Mouse (Mus musculus) heart, embryonic 10.5 days (tissue): ENCODE measurements around the gene Polr2f. TPM values are rescaled to one million over a fixed set of nuclear protein-coding genes. Genes with fewer than 3 reads are reported as not detected.

Source experiments
- DNase-seq: peaks from one replicate; pipeline ENCODE4 v3.0.0-alpha.2; 2017; ENCODE audit warnings: low spot score
- H3K27ac ChIP-seq: fragments of 300-500 bp; sonication (generic); 2 replicates; pipeline ENCODE4 v1.5.1; 2016; ENCODE audit warnings: mild to moderate bottlenecking
- H3K27me3 ChIP-seq: fragments of 300-500 bp; sonication (generic); 2 replicates; pipeline ENCODE4 v1.6.1; 2016; ENCODE audit warnings: mild to moderate bottlenecking; ENCODE audit not compliant: poor library complexity, insufficient read depth, severe bottlenecking
- H3K36me3 ChIP-seq: fragments of 300-500 bp; sonication (generic); 2 replicates; pipeline ENCODE4 v1.6.1; 2016; ENCODE audit warnings: mild to moderate bottlenecking, moderate library complexity
- H3K4me1 ChIP-seq: fragments of 300-500 bp; sonication (generic); 2 replicates; pipeline ENCODE4 v1.6.1; 2016; ENCODE audit warnings: mild to moderate bottlenecking
- H3K4me3 ChIP-seq: fragments of 300-500 bp; sonication (generic); 2 replicates; pipeline ENCODE4 v1.5.1; 2016; ENCODE audit warnings: mild to moderate bottlenecking, moderate library complexity
- H3K9me3 ChIP-seq: fragments of 300-500 bp; sonication (generic); 2 replicates; pipeline ENCODE4 v1.6.1; 2016; ENCODE audit warnings: mild to moderate bottlenecking, moderate library complexity
- WGBS: fragments of 180-500 bp; shearing (Covaris S2); methylation state at CpG from one replicate; pipeline ENCODE4 v1.1.7; 2016; 5-methylcytosine and 5-hydroxymethylcytosine counted together
- polyA plus RNA-seq: library from polyadenylated mRNA; unstranded; fragments of >200 nt; fragmentation: Nextera tagmentation; extraction: Ambion mirVana; gene quantifications from 2 replicates; pipeline ENCODE4 v1.2.1, GENCODE M21; 2016

The Polr2f gene
- polyA plus RNA-seq, 1 experiment from 2014 or later, result 326 TPM

- no peaks in the 10 kb centered on the region for H3K9me3 ChIP-seq
- DNase-seq, result no peak
- H3K27ac ChIP-seq, result no peak overlapping the region
- 87% methylated on average over 10 of the region's 10 CpGs for WGBS
- H3K4me3 ChIP-seq, result no peak overlapping the region
- H3K36me3 ChIP-seq, result no peaks in the 10 kb centered on the region
- H3K27me3 ChIP-seq, result 0 out of 2 replicates have a peak, but pooled peaks cover 4% of the 10 kb centered on the region
- H3K4me1 ChIP-seq, result peaks cover 4% of the 10 kb centered on the region; the same call in 1 of the 2 replicates
These were observed 44.4 kb downstream of the Polr2f start for GRCm38 (mm10) chr15:79185213-79185612.

DNA sequence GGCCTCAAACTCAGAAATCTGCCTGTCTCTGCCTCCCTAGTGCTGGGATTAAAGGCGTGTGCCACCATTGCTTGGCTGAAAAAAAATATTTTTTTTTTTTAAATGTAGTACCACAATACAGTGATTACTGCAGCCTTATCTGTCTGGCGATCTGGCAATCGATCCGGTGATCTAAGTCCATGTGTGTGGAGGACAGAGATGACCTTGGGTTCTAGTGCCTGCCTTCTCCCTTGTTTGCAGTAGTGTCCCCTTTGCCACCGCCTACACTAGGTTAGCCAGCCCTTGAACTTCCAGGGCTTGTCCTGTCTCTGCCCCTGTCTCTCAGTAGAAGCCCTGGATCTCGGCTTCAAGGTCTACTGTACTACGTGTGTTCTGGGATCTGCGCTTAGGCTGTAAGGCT, 47.0 kb downstream of the Polr2f start:
- peaks cover 11% of the 10 kb centered on the region for H3K4me1 ChIP-seq
- H3K27me3 ChIP-seq, result no peaks in the 10 kb centered on the region
- no peaks in the 10 kb centered on the region for H3K36me3 ChIP-seq
- no peak overlapping the region for H3K4me3 ChIP-seq
- no peaks in the 10 kb centered on the region for H3K9me3 ChIP-seq
- 89% methylated on average over 8 of the region's 8 CpGs for WGBS
- no peak overlapping the region for H3K27ac ChIP-seq
- DNase-seq, result no peak

GRCm38 (mm10) chr15:79191426-79191825, 50.6 kb downstream of the Polr2f start:
- 90% methylated on average over 2 of the region's 2 CpGs for WGBS
- H3K36me3 ChIP-seq, result no peaks in the 10 kb centered on the region

GRCm38 (mm10) chr15:79192450-79192849, 51.6 kb downstream of the Polr2f start:
- WGBS, result 84% methylated on average over 6 of the region's 6 CpGs
- no peak for DNase-seq
- peaks cover 39% of the 10 kb centered on the region for H3K4me1 ChIP-seq
- H3K9me3 ChIP-seq, result no peaks in the 10 kb centered on the region
- no peaks in the 10 kb centered on the region for H3K36me3 ChIP-seq
- H3K27ac ChIP-seq, result no peak overlapping the region
- 0 out of 2 replicates have a peak, but pooled peaks cover 5% of the 10 kb centered on the region for H3K27me3 ChIP-seq
- H3K4me3 ChIP-seq, result no peak overlapping the region

More at GRCm38 (mm10) chr15:79191426-79191825, 50.6 kb downstream of the Polr2f start:
- peaks cover 37% of the 10 kb centered on the region for H3K4me1 ChIP-seq
- no peak for DNase-seq
- no peak overlapping the region for H3K4me3 ChIP-seq
- no peaks in the 10 kb centered on the region for H3K9me3 ChIP-seq
- H3K27ac ChIP-seq, result no peak overlapping the region
- H3K27me3 ChIP-seq, result 0 out of 2 replicates have a peak, but pooled peaks cover 5% of the 10 kb centered on the region

GRCm38 (mm10) chr15:79192885-79193845, 52.4 kb downstream of the Polr2f start:
- no peak for DNase-seq
- 43% methylated on average over 26 of the region's 27 CpGs for WGBS
- Histone ChIP-seq H3K4me3 (0 out of 2 replicates have a peak overlapping the region, but pooled peaks have one; percentile 15), H3K9me3 (no peaks in the 10 kb centered on the region), H3K36me3 (no peaks in the 10 kb centered on the region), H3K27ac (peak overlapping the region; percentile 68), H3K4me1 (peaks cover 39% of the 10 kb centered on the region), H3K27me3 (0 out of 2 replicates have a peak, but pooled peaks cover 10% of the 10 kb centered on the region)

GRCm38 (mm10) chr15:79194048-79194447, 53.2 kb downstream of the Polr2f start:
- H3K4me3 ChIP-seq, result no peak overlapping the region
- H3K9me3 ChIP-seq, result no peaks in the 10 kb centered on the region
- H3K4me1 ChIP-seq, result peaks cover 44% of the 10 kb centered on the region
- WGBS, result 64% methylated on average over 9 of the region's 9 CpGs
- H3K27ac ChIP-seq, result peak overlapping the region; percentile 68; the same call in 1 of the 2 replicates
- 0 out of 2 replicates have a peak, but pooled peaks cover 10% of the 10 kb centered on the region for H3K27me3 ChIP-seq
- DNase-seq, result no peak
- no peaks in the 10 kb centered on the region for H3K36me3 ChIP-seq

- H3K27me3 ChIP-seq, result peaks cover 15% of the 10 kb centered on the region; the same call in 1 of the 2 replicates
- WGBS, result 81% methylated on average over 2 of the region's 2 CpGs
- DNase-seq, result no peak
- no peak overlapping the region for H3K4me3 ChIP-seq
- no peaks in the 10 kb centered on the region for H3K9me3 ChIP-seq
- no peaks in the 10 kb centered on the region for H3K36me3 ChIP-seq
- no peak overlapping the region for H3K27ac ChIP-seq
- peaks cover 44% of the 10 kb centered on the region for H3K4me1 ChIP-seq
These were observed 54.1 kb downstream of the Polr2f start for GRCm38 (mm10) chr15:79194946-79195345.

- peaks cover 16% of the 10 kb centered on the region; the same call in 1 of the 2 replicates for H3K27me3 ChIP-seq
- H3K27ac ChIP-seq, result no peak overlapping the region
- no peak overlapping the region for H3K4me3 ChIP-seq
- H3K36me3 ChIP-seq, result no peaks in the 10 kb centered on the region
- no peak for DNase-seq
- H3K4me1 ChIP-seq, result peaks cover 42% of the 10 kb centered on the region
- 69% methylated on average over 8 of the region's 8 CpGs for WGBS
- no peaks in the 10 kb centered on the region for H3K9me3 ChIP-seq
These were observed 54.7 kb downstream of the Polr2f start for GRCm38 (mm10) chr15:79195492-79195891.

GRCm38 (mm10) chr15:79199390-79199976, 58.7 kb downstream of the Polr2f start:
- DNase-seq, result no peak
- Histone ChIP-seq H3K27me3 (peaks cover 53% of the 10 kb centered on the region), H3K4me3 (no peak overlapping the region), H3K27ac (no peak overlapping the region), H3K4me1 (peaks cover 47% of the 10 kb centered on the region), H3K9me3 (no peaks in the 10 kb centered on the region), H3K36me3 (no peaks in the 10 kb centered on the region)
- WGBS, result 87% methylated on average over 12 of the region's 12 CpGs

Other genes with a start within 250 kb of the Polr2f start
- 0.11 and 0.38 TPM in 2 replicates for gene Gm49510, start 241.3 kb upstream of the Polr2f start, polyA plus RNA-seq
- gene Sh3bp1, start 241.2 kb upstream of the Polr2f start, polyA plus RNA-seq, result 33.8 and 44.4 TPM in 2 replicates
- 26.5 and 35.7 TPM in 2 replicates for gene Pdxp, start 227.1 kb upstream of the Polr2f start, polyA plus RNA-seq
- gene Lgals1, start 214.3 kb upstream of the Polr2f start, polyA plus RNA-seq, result 427 and 466 TPM in 2 replicates
- 45.8 and 70.0 TPM in 2 replicates for gene Nol12, start 206.1 kb upstream of the Polr2f start, polyA plus RNA-seq
- 63.6 and 68.2 TPM in 2 replicates for gene Triobp, start 193.3 kb upstream of the Polr2f start, polyA plus RNA-seq
- gene H1f0, start 112.6 kb upstream of the Polr2f start, polyA plus RNA-seq, result 195 and 250 TPM in 2 replicates
- gene Galr3, start 99.1 kb upstream of the Polr2f start, polyA plus RNA-seq, result 0.26 TPM in 1 of 2 replicates, not detected in the other
- 34.8 and 48.7 TPM in 2 replicates for gene Ankrd54, start 78.1 kb upstream of the Polr2f start, polyA plus RNA-seq
- 201 and 226 TPM in 2 replicates for gene Eif3l, start 65.8 kb upstream of the Polr2f start, polyA plus RNA-seq
- gene Micall1, start 32.1 kb upstream of the Polr2f start, polyA plus RNA-seq, result 13.1 and 14.5 TPM in 2 replicates
- 6.0 and 8.1 TPM in 2 replicates for gene 1700088E04Rik, start 244 bp downstream of the Polr2f start, polyA plus RNA-seq
- gene Sox10, start 24.2 kb downstream of the Polr2f start, polyA plus RNA-seq, result 0.34 and 1.6 TPM in 2 replicates
- gene Pick1, start 88.2 kb downstream of the Polr2f start, polyA plus RNA-seq, result 41.0 and 41.3 TPM in 2 replicates
- gene Gm49486, start 88.4 kb downstream of the Polr2f start, polyA plus RNA-seq, result 0.16 and 0.39 TPM in 2 replicates
- gene Slc16a8, start 113.8 kb downstream of the Polr2f start, polyA plus RNA-seq, result 0.15 and 0.26 TPM in 2 replicates
- gene Baiap2l2, start 144.5 kb downstream of the Polr2f start, polyA plus RNA-seq, result 10.2 and 14.7 TPM in 2 replicates
- gene Pla2g6, start 187.4 kb downstream of the Polr2f start, polyA plus RNA-seq, result 17.2 and 17.3 TPM in 2 replicates
- 1.6 and 2.0 TPM in 2 replicates for gene Maff, start 205.6 kb downstream of the Polr2f start, polyA plus RNA-seq